In the genomic region with DNA sequence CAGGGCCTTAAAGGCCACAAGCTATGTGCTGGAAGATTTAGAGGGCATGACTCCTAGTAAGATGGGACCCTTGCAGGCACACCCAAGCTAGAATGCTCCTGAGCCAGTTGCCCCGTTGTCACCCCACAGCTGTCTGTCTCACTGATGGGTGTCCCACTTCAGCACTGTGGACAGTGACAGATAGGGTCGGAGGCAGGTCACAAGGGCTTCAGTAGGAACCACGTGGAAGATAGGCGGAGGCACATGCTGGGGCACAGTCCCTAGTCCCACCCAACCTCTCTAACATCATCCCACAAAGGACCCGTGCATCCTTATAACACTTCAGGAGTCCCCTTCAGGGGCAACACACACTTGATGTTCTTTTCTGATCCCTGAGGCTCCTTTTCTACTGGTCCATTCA, we compare ENCODE assay signal across 16 mouse cellular contexts. TPM values are rescaled to one million over a fixed set of nuclear protein-coding genes. Genes with fewer than 3 reads are reported as not detected.
"Had no signal": no experiment of that assay in that cellular context is flagged by ENCODE, and none has a peak within 500 bp of the region (broad histone marks: within the 10 kb centered on the region; RNA-seq: fewer than 3 reads in every experiment).

No protein-coding gene starts in this region.

- DNase-seq: kidney, postnatal 10 days; left cerebral cortex, postnatal 4 days; liver, embryonic 13.5 days; liver, postnatal 0 days; lung, postnatal 14 days; retina, postnatal 1 day; right cerebral cortex, postnatal 4 days; thymus, postnatal 36 days had no signal

- H3K4me2 ChIP-seq: liver, embryonic 13.5 days; lung, embryonic 15.5 days; midbrain, embryonic 13.5 days; neural tube, embryonic 12.5 days; stomach, embryonic 15.5 days had no signal

- H3K27me3 ChIP-seq: liver, embryonic 13.5 days; lung, embryonic 15.5 days; midbrain, embryonic 13.5 days; neural tube, embryonic 12.5 days; stomach, embryonic 15.5 days had no signal

- H3K9ac ChIP-seq: liver, embryonic 13.5 days; liver, postnatal 0 days; lung, embryonic 15.5 days; midbrain, embryonic 13.5 days; neural tube, embryonic 12.5 days; stomach, embryonic 15.5 days had no signal

- H3K4me1 ChIP-seq: liver, embryonic 13.5 days; lung, embryonic 15.5 days; midbrain, embryonic 13.5 days; neural tube, embryonic 12.5 days; stomach, embryonic 15.5 days had no signal

- H3K27ac ChIP-seq: liver, embryonic 13.5 days; lung, embryonic 15.5 days; macrophage; midbrain, embryonic 13.5 days; neural tube, embryonic 12.5 days; stomach, embryonic 15.5 days had no signal

- H3K9me3 ChIP-seq: liver, embryonic 13.5 days; lung, embryonic 15.5 days; midbrain, embryonic 13.5 days; neural tube, embryonic 12.5 days; stomach, embryonic 15.5 days had no signal

- H3K4me3 ChIP-seq: liver, embryonic 13.5 days; lung, embryonic 15.5 days; midbrain, embryonic 13.5 days; neural tube, embryonic 12.5 days; stomach, embryonic 15.5 days had no signal

- ATAC-seq: liver, postnatal 0 days; midbrain, embryonic 13.5 days had no signal

RNA-seq across cellular contexts. Expression of a gene that starts 8.1 kb away (rescaled TPM):
- polyA plus RNA-seq: kidney, embryonic 14.5 days; liver, embryonic 13.5 days; liver, postnatal 0 days; macrophage; midbrain, postnatal 0 days; spleen, adult 2 months had no signal

RNA-seq across cellular contexts. Expression of a gene that starts 48.1 kb away (rescaled TPM):
- polyA plus RNA-seq: liver, embryonic 13.5 days; liver, postnatal 0 days; macrophage; midbrain, postnatal 0 days had no signal
